Mouse (Mus musculus) embryonic facial prominence, embryonic 11.5 days (tissue): ENCODE measurements at regions not wholly inside any gene's neighbourhood (a gene's known extent, or its start where the extent isn't known, plus 50 kb on each side); places are given as distances from the start of the nearest gene placed in this dataset.

Experiments
- ATAC-seq: fragments of 200-750 bp; cut with Nextera tagmentation; replicated peaks from 2 replicates; pipeline ENCODE4 v1.8.0; 2017; ENCODE audit warnings: low read depth; ENCODE audit not compliant: insufficient number of reproducible peaks, low FRiP score, low TSS enrichment
- DNase-seq: peaks from one replicate; pipeline ENCODE4 v3.0.0-alpha.2; 2015; ENCODE audit warnings: low spot score
- H3K27ac ChIP-seq: fragments of 300-500 bp; sonication (generic); replicated peaks from 2 replicates; pipeline ENCODE4 v1.5.1; 2014; ENCODE audit warnings: mild to moderate bottlenecking, low read depth, low read length, control low read depth
- H3K27me3 ChIP-seq: fragments of 300-500 bp; sonication (generic); 2 replicates; pipeline ENCODE4 v1.6.1; 2014; ENCODE audit warnings: mild to moderate bottlenecking, low read length, moderate library complexity, mixed read lengths; ENCODE audit not compliant: control insufficient read depth, insufficient read depth
- H3K36me3 ChIP-seq: fragments of 300-500 bp; sonication (generic); replicated peaks from 2 replicates; pipeline ENCODE4 v1.6.1; 2014; ENCODE audit warnings: low read depth, mild to moderate bottlenecking, low read length, moderate library complexity, mixed read lengths; ENCODE audit not compliant: control insufficient read depth, insufficient read depth
- H3K4me1 ChIP-seq: fragments of 300-500 bp; sonication (generic); 2 replicates; pipeline ENCODE4 v1.6.1; 2014; ENCODE audit warnings: low read length, mixed read lengths; ENCODE audit not compliant: control insufficient read depth, insufficient read depth
- H3K4me2 ChIP-seq: fragments of 300-500 bp; sonication (generic); 2 replicates; pipeline ENCODE4 v1.6.1; 2014; ENCODE audit warnings: low read depth, mild to moderate bottlenecking, control low read depth, low read length, moderate library complexity
- H3K4me3 ChIP-seq: fragments of 300-500 bp; sonication (generic); 2 replicates; pipeline ENCODE4 v1.5.1; 2014; ENCODE audit warnings: low read depth, low read length, control low read depth
- H3K9ac ChIP-seq: fragments of 300-500 bp; sonication (generic); replicated peaks from 2 replicates; pipeline ENCODE4 v1.6.1; 2014; ENCODE audit warnings: mild to moderate bottlenecking, control low read depth, low read length
- H3K9me3 ChIP-seq: fragments of 300-500 bp; sonication (generic); replicated peaks from 2 replicates; pipeline ENCODE4 v1.6.1; 2016; ENCODE audit warnings: mild to moderate bottlenecking, low read length, inconsistent platforms, mixed read lengths; ENCODE audit not compliant: control insufficient read depth
- WGBS: fragments of 180-500 bp; shearing (Covaris S2); extraction: QIAGEN DNeasy Blood & Tissue Kit; methylation state at CpG from one replicate; pipeline ENCODE4 v1.1.7; 2014; 5-methylcytosine and 5-hydroxymethylcytosine counted together

GRCm38 (mm10) chr12:49897768-49898167, 512.8 kb downstream of the Gm43517 start:
- no peaks in the 10 kb centered on the region for H3K36me3 ChIP-seq
- no peaks in the 10 kb centered on the region for H3K27me3 ChIP-seq
- H3K4me2 ChIP-seq: no peak overlapping the region
- no peak overlapping the region for H3K27ac ChIP-seq
- H3K9me3 ChIP-seq: no peaks in the 10 kb centered on the region
- H3K9ac ChIP-seq: no peak overlapping the region
- no peaks in the 10 kb centered on the region for H3K4me1 ChIP-seq
- ATAC-seq (no peak), DNase-seq (no peak)
- 84% methylated on average over 2 of the region's 2 CpGs for whole genome bisulfite sequencing
- no peak overlapping the region for H3K4me3 ChIP-seq

GRCm38 (mm10) chr12:49915691-49916090, 530.7 kb downstream of the Gm43517 start:
- no peak for DNase-seq
- Histone ChIP-seq H3K27me3 (no peaks in the 10 kb centered on the region), H3K4me2 (no peak overlapping the region), H3K27ac (no peak overlapping the region), H3K36me3 (no peaks in the 10 kb centered on the region), H3K9me3 (no peaks in the 10 kb centered on the region), H3K9ac (no peak overlapping the region), H3K4me1 (no peaks in the 10 kb centered on the region), H3K4me3 (no peak overlapping the region)
- ATAC-seq: no peak
- WGBS: 86% methylated on average over 3 of the region's 3 CpGs

GRCm38 (mm10) chr12:49921608-49922007, 536.6 kb downstream of the Gm43517 start:
- Histone ChIP-seq H3K4me3 (no peak overlapping the region), H3K27ac (no peak overlapping the region), H3K4me2 (no peak overlapping the region), H3K36me3 (no peaks in the 10 kb centered on the region), H3K9me3 (no peaks in the 10 kb centered on the region), H3K27me3 (no peaks in the 10 kb centered on the region), H3K9ac (no peak overlapping the region), H3K4me1 (no peaks in the 10 kb centered on the region)
- DNase-seq (no peak), ATAC-seq (no peak)
- WGBS: 68% methylated on average over 2 of the region's 2 CpGs

- H3K9me3 ChIP-seq: no peaks in the 10 kb centered on the region
- DNase-seq: no peak
- no peak overlapping the region for H3K9ac ChIP-seq
- H3K36me3 ChIP-seq: no peaks in the 10 kb centered on the region
- 73% methylated on average over 2 of the region's 2 CpGs for WGBS
- H3K4me3 ChIP-seq: no peak overlapping the region
- ATAC-seq: no peak
- H3K4me2 ChIP-seq: no peak overlapping the region
- no peak overlapping the region for H3K27ac ChIP-seq
- no peaks in the 10 kb centered on the region for H3K4me1 ChIP-seq
- H3K27me3 ChIP-seq: no peaks in the 10 kb centered on the region
Observed at GRCm38 (mm10) chr12:49940818-49941217, 555.8 kb downstream of the Gm43517 start.

- Histone ChIP-seq H3K9ac (no peak overlapping the region), H3K27ac (no peak overlapping the region), H3K27me3 (no peaks in the 10 kb centered on the region), H3K4me2 (no peak overlapping the region), H3K9me3 (no peaks in the 10 kb centered on the region), H3K4me3 (no peak overlapping the region), H3K36me3 (no peaks in the 10 kb centered on the region), H3K4me1 (no peaks in the 10 kb centered on the region)
- DNase-seq (peak; percentile 15), ATAC-seq (no peak)
- WGBS: 57% methylated on average over 9 of the region's 9 CpGs
Observed at GRCm38 (mm10) chr12:49944911-49945627, 560.1 kb downstream of the Gm43517 start.

- no peak overlapping the region for H3K9ac ChIP-seq
- H3K4me2 ChIP-seq: no peak overlapping the region
- H3K27me3 ChIP-seq: no peaks in the 10 kb centered on the region
- no peaks in the 10 kb centered on the region for H3K4me1 ChIP-seq
- 54% methylated on average over 4 of the region's 4 CpGs for WGBS
- no peak overlapping the region for H3K4me3 ChIP-seq
- H3K27ac ChIP-seq: no peak overlapping the region
- H3K36me3 ChIP-seq: no peaks in the 10 kb centered on the region
- no peak for ATAC-seq
- H3K9me3 ChIP-seq: no peaks in the 10 kb centered on the region
- DNase-seq: no peak
Observed at GRCm38 (mm10) chr12:49945628-49946220, 560.8 kb downstream of the Gm43517 start.

GRCm38 (mm10) chr12:49946752-49947260, 561.8 kb downstream of the Gm43517 start:
- H3K27ac ChIP-seq: no peak overlapping the region
- ATAC-seq (no peak), DNase-seq (no peak)
- 56% methylated on average over 5 of the region's 5 CpGs for WGBS
- H3K9me3 ChIP-seq: no peaks in the 10 kb centered on the region
- no peak overlapping the region for H3K9ac ChIP-seq
- H3K36me3 ChIP-seq: no peaks in the 10 kb centered on the region
- H3K4me1 ChIP-seq: no peaks in the 10 kb centered on the region
- H3K4me2 ChIP-seq: no peak overlapping the region
- H3K4me3 ChIP-seq: no peak overlapping the region
- H3K27me3 ChIP-seq: no peaks in the 10 kb centered on the region

GRCm38 (mm10) chr12:49950986-49951385, 566.0 kb downstream of the Gm43517 start:
- ATAC-seq (no peak), DNase-seq (no peak)
- no peaks in the 10 kb centered on the region for H3K4me1 ChIP-seq
- no peaks in the 10 kb centered on the region for H3K9me3 ChIP-seq
- H3K36me3 ChIP-seq: no peaks in the 10 kb centered on the region
- no peaks in the 10 kb centered on the region for H3K27me3 ChIP-seq
- no peak overlapping the region for H3K4me2 ChIP-seq
- no peak overlapping the region for H3K9ac ChIP-seq
- WGBS: 85% methylated on average over 5 of the region's 5 CpGs
- H3K4me3 ChIP-seq: no peak overlapping the region
- H3K27ac ChIP-seq: no peak overlapping the region
